Mouse (Mus musculus): ENCODE results near the gene Kdelr1.

GRCm38 (mm10) chr7:45920583-45921241 lies 48.1 kb downstream of the Kdelr1 start:
- TF ChIP-seq POLR2A (IDR thresholded peaks at IDR 0.05; ENCODE audit: insufficient read length, low read depth), result peak; percentile 55
- no peak for TF ChIP-seq MAX (IDR thresholded peaks at IDR 0.05; ENCODE audit: low read depth)
- no peak for TF ChIP-seq REST (IDR thresholded peaks at IDR 0.05; ENCODE audit: insufficient read depth, insufficient read length)
- no peak for TF ChIP-seq E2F4 (IDR thresholded peaks at IDR 0.05; ENCODE audit: insufficient read depth)
- no peak for TF ChIP-seq TCF3 (IDR thresholded peaks at IDR 0.05; ENCODE audit: insufficient read length, low read depth)
- TF ChIP-seq TCF12 (IDR thresholded peaks at IDR 0.05; ENCODE audit: insufficient read depth, poor library complexity, severe bottlenecking), result no peak
- no peak for TF ChIP-seq MYOD1 (IDR thresholded peaks at IDR 0.05; ENCODE audit: control insufficient read depth in 1 of 3, insufficient read length in 2 of 3, low read depth in 2 of 3)
- TF ChIP-seq CEBPB (IDR thresholded peaks at IDR 0.05; ENCODE audit: insufficient read depth, poor library complexity, severe bottlenecking), result no peak
- TF ChIP-seq MYOG (IDR thresholded peaks at IDR 0.05; ENCODE audit: control insufficient read depth in 1 of 3, insufficient read depth in 1 of 3, insufficient read length in 2 of 3, low read depth in 2 of 3), result no peak
- TF ChIP-seq POLR2AphosphoS2 (IDR thresholded peaks at IDR 0.05; ENCODE audit: insufficient read length, low read depth), result peak; percentile 66
- no peak for TF ChIP-seq SRF (IDR thresholded peaks at IDR 0.05; ENCODE audit: control insufficient read depth, insufficient read length, low read depth)

Measured in myocyte (in vitro differentiated cells).